Mouse (Mus musculus) kidney, postnatal 0 days (tissue): ENCODE results near the gene 4933428G20Rik. TPM values are rescaled to one million over a fixed set of nuclear protein-coding genes. Genes with fewer than 3 reads are reported as not detected.
A peak's percentile ranks its signal among the peaks of the same experiment; 100 is the strongest.

Source experiments
- ATAC-seq: fragments of 200-750 bp; cut with Nextera tagmentation; replicated peaks from 2 replicates; pipeline ENCODE4 v1.8.0; 2017; ENCODE audit warnings: low read depth, moderate number of reproducible peaks, moderate TSS enrichment, moderate library complexity; ENCODE audit not compliant: low FRiP score
- DNase-seq: peaks from one replicate; pipeline ENCODE4 v3.0.0-alpha.2; 2016; ENCODE audit warnings: low spot score
- H3K27ac ChIP-seq: fragments of 300-500 bp; sonication (generic); 2 replicates; pipeline ENCODE4 v1.5.1; 2014; ENCODE audit warnings: mild to moderate bottlenecking
- H3K27me3 ChIP-seq: fragments of 300-500 bp; sonication (generic); 2 replicates; pipeline ENCODE4 v1.6.1; 2014; ENCODE audit warnings: low read length, mixed read lengths; ENCODE audit not compliant: insufficient read depth
- H3K36me3 ChIP-seq: fragments of 300-500 bp; sonication (generic); 2 replicates; pipeline ENCODE4 v1.6.1; 2014; ENCODE audit warnings: low read length, mixed read lengths; ENCODE audit not compliant: insufficient read depth
- H3K4me1 ChIP-seq: fragments of 300-500 bp; sonication (generic); replicated peaks from 2 replicates; pipeline ENCODE4 v1.6.1; 2014; ENCODE audit warnings: antibody characterized with exemption, low read length, mixed read lengths; ENCODE audit not compliant: insufficient read depth
- H3K4me2 ChIP-seq: fragments of 300-500 bp; sonication (generic); 2 replicates; pipeline ENCODE4 v1.6.1; 2014; ENCODE audit warnings: mild to moderate bottlenecking, low read length, moderate library complexity, mixed read lengths
- H3K4me3 ChIP-seq: fragments of 300-500 bp; sonication (generic); replicated peaks from 2 replicates; pipeline ENCODE4 v1.5.1; 2014; ENCODE audit warnings: low read depth, low read length
- H3K9ac ChIP-seq: fragments of 300-500 bp; sonication (generic); 2 replicates; pipeline ENCODE4 v1.6.1; 2014; ENCODE audit warnings: low read depth, low read length
- H3K9me3 ChIP-seq: fragments of 300-500 bp; sonication (generic); replicated peaks from 2 replicates; pipeline ENCODE4 v1.6.1; 2016; ENCODE audit warnings: low read length, inconsistent platforms, mixed read lengths
- CTCF ChIP-seq: IDR thresholded peaks from 2 replicates; pipeline ENCODE4 v1.5.1; 2016; ENCODE audit warnings: antibody characterized with exemption, low read depth, mild to moderate bottlenecking, moderate library complexity
- WGBS: fragments of 180-500 bp; shearing (Covaris S2); extraction: QIAGEN DNeasy Blood & Tissue Kit; methylation state at CpG from one replicate; pipeline ENCODE4 v1.1.7; 2014; 5-methylcytosine and 5-hydroxymethylcytosine counted together
- polyA plus RNA-seq: library from polyadenylated mRNA; unstranded; fragments of >200 nt; fragmentation: Nextera tagmentation; extraction: Ambion mirVana; gene quantifications from 2 replicates; pipeline ENCODE4 v1.2.1, GENCODE M21; 2015

Gene 4933428G20Rik
- polyA plus RNA-seq, 1 experiment from 2014 or later = 0.08 TPM

DNA sequence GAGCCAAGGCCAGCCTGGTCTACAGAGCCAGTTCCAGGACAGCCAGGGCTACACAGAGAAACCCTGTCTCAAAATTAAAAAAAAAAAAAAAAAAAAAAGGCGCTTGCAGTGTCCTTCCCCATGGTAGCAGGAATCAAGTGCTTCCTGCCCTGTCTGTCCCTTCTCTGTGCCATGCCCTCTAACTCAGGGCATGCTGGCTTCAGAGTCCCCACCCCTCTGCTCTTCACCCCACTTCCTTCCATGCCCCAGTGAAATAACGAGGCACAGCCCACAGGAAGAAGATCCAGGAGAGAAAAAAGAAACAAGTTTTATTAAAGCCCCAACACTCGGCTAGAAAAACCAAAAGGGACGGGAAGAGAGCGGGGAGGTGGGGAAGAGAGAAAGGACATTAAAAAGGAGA is 8.9 kb upstream of the 4933428G20Rik start:
- H3K4me2 ChIP-seq = no peak overlapping the region
- H3K9me3 ChIP-seq = no peaks in the 10 kb centered on the region
- H3K9ac ChIP-seq = no peak overlapping the region
- H3K4me1 ChIP-seq = peaks cover 10% of the 10 kb centered on the region; the same call in 1 of the 2 replicates
- H3K36me3 ChIP-seq = no peaks in the 10 kb centered on the region
- WGBS = 31% methylated on average over 5 of the region's 5 CpGs
- no peak for TF ChIP-seq CTCF
- no peaks in the 10 kb centered on the region; the same call in 1 of the 2 replicates for H3K27me3 ChIP-seq
- H3K4me3 ChIP-seq = no peak overlapping the region
- H3K27ac ChIP-seq = no peak overlapping the region
- no peak for ATAC-seq
- no peak for DNase-seq

DNA sequence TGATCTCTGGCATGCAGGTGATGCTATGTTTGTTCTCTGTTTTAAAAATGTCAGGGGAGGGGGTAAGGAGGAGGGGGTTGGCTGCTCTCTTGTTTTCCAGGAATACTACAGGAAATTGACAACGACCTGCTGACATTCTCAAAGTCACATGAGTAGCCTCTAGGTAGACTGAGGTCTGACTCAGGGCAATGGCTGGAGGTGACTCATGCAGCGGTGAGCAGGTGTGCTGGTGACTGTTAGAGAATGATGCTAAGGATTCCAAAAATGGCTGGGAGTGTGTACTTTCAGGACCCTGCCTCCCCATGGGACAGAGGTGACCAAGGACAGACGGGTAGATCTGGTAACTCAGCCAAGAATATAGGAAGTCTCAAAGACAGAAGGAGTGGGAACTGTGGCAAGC is 8.1 kb upstream of the 4933428G20Rik start:
- Histone ChIP-seq H3K4me3 (no peak overlapping the region), H3K9ac (no peak overlapping the region), H3K9me3 (no peaks in the 10 kb centered on the region), H3K36me3 (no peaks in the 10 kb centered on the region), H3K4me2 (no peak overlapping the region), H3K4me1 (peaks cover 10% of the 10 kb centered on the region; the same call in 1 of the 2 replicates), H3K27ac (no peak overlapping the region), H3K27me3 (no peaks in the 10 kb centered on the region; the same call in 1 of the 2 replicates)
- no peak for TF ChIP-seq CTCF
- no peak for ATAC-seq
- 63% methylated on average over 3 of the region's 3 CpGs for WGBS
- DNase-seq = no peak

DNA sequence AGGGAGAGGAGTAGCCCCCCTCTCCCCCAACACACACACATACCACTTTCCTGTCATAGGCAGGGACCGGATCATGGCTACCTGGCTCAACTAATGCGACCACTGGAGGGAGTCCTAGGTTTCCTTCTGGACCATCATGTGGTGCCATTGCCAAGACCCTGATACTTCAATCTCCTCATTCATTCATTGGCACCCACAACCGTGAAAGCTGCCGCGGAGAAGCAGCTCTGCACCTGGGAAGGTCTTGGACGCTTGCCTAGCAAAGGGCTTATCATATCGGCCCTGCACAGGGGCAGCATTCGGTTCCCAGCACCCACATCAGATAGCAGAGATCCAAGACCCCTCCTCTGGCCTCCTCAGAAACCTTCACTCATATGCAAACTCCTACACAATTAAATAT is 6.2 kb upstream of the 4933428G20Rik start:
- Histone ChIP-seq H3K9me3 (no peaks in the 10 kb centered on the region), H3K4me3 (no peak overlapping the region), H3K4me2 (no peak overlapping the region), H3K27ac (no peak overlapping the region), H3K9ac (no peak overlapping the region), H3K27me3 (peaks cover 4% of the 10 kb centered on the region; the same call in 1 of the 2 replicates), H3K36me3 (no peaks in the 10 kb centered on the region), H3K4me1 (peaks cover 4% of the 10 kb centered on the region; the same call in 1 of the 2 replicates)
- ATAC-seq = no peak
- WGBS = 58% methylated on average over 8 of the region's 8 CpGs
- no peak for DNase-seq
- TF ChIP-seq CTCF = peak; percentile 30; the same call in 1 of the 2 replicates

DNA sequence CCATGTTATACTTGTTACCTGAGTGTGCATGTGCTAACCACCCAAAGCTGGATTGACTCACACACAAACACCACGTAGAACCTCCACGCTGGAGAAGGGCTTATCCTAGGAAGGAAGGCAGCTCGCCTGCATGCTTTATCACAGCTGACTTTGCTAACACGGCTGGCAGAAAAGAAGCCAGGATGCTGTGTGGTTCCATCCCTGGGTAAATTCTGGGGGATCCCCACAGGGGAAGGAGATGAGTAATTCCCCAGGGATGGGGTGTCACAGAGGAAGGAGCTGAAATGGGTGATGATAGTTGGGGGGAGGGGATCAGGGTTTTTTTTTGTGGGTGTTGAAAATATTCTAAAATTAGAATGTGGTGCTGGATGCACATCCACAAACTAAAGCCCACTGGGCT is 5.6 kb upstream of the 4933428G20Rik start:
- TF ChIP-seq CTCF = no peak
- no peak overlapping the region for H3K4me3 ChIP-seq
- no peaks in the 10 kb centered on the region for H3K9me3 ChIP-seq
- 0 out of 2 replicates have a peak, but pooled peaks cover 2% of the 10 kb centered on the region for H3K36me3 ChIP-seq
- no peak overlapping the region for H3K4me2 ChIP-seq
- DNase-seq = no peak
- no peak overlapping the region for H3K9ac ChIP-seq
- no peak overlapping the region for H3K27ac ChIP-seq
- H3K27me3 ChIP-seq = peaks cover 4% of the 10 kb centered on the region; the same call in 1 of the 2 replicates
- peaks cover 8% of the 10 kb centered on the region; the same call in 1 of the 2 replicates for H3K4me1 ChIP-seq
- no peak for ATAC-seq
- 74% methylated on average over 4 of the region's 4 CpGs for WGBS

DNA sequence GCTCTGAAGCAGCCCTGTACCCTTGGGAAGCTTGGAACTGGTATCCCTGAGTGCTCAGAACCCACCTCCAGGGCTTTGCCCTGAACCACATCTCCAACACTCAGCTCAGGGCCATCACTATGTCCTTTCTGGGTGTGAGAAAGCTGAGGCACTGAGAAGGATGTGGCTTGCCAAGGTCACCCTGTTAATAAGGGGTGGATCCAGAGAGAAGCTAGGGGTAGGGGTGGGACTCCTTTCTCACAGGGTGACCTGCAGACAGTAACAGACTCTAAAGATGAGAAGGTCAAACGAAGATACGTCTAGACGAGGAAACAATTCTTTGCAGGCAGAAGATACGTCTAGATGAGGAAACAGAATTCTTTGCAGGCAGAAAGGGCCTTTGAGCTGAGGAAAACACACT is 2.7 kb upstream of the 4933428G20Rik start:
- no peak for TF ChIP-seq CTCF
- 68% methylated on average over 4 of the region's 4 CpGs for WGBS
- Histone ChIP-seq H3K4me3 (no peak overlapping the region), H3K9ac (no peak overlapping the region), H3K4me1 (0 out of 2 replicates have a peak, but pooled peaks cover 11% of the 10 kb centered on the region), H3K4me2 (no peak overlapping the region), H3K9me3 (no peaks in the 10 kb centered on the region), H3K27me3 (0 out of 2 replicates have a peak, but pooled peaks cover 4% of the 10 kb centered on the region), H3K36me3 (peaks cover 6% of the 10 kb centered on the region; the same call in 1 of the 2 replicates), H3K27ac (no peak overlapping the region)
- ATAC-seq = no peak
- DNase-seq = no peak

DNA sequence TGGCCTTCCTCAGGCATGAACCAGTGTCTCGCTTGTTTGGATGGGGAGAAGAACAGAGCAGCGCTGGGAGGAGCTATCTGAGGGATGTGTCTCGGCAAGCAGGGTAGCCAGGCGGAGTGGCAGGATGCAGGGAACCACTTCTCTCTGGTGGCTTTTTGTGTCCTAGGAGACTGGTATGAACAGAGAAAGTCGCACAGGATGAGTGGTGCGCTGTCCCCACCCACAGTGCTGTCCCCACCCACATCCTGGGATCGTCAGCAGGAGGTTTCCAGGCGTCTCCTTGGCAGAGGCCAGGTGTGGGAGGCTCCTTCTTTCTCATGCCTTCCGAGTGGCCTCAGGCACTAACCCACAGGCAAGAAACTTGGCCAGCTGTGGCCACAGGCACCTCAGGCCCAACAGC is 2.2 kb upstream of the 4933428G20Rik start:
- ATAC-seq = no peak
- TF ChIP-seq CTCF = no peak
- H3K27ac ChIP-seq = no peak overlapping the region
- 0 out of 2 replicates have a peak, but pooled peaks cover 4% of the 10 kb centered on the region for H3K27me3 ChIP-seq
- 0 out of 2 replicates have a peak, but pooled peaks cover 11% of the 10 kb centered on the region for H3K4me1 ChIP-seq
- H3K9me3 ChIP-seq = no peaks in the 10 kb centered on the region
- no peak overlapping the region for H3K9ac ChIP-seq
- no peak for DNase-seq
- no peak overlapping the region for H3K4me2 ChIP-seq
- 38% methylated on average over 9 of the region's 9 CpGs for WGBS
- no peak overlapping the region for H3K4me3 ChIP-seq
- peaks cover 6% of the 10 kb centered on the region; the same call in 1 of the 2 replicates for H3K36me3 ChIP-seq
